In genomic region chr1:133487171-133487901, GRCm38 (mm10) we compare ENCODE assay signal across 17 mouse cellular contexts.
"Had no signal": no experiment of that assay in that cellular context is flagged by ENCODE, and none has a peak within 500 bp of the region (broad histone marks: within the 10 kb centered on the region; RNA-seq: fewer than 3 reads in every experiment).

No protein-coding gene starts in this region.

- H3K4me3 ChIP-seq: limb, embryonic 10.5 days; limb, embryonic 13.5 days; liver, embryonic 13.5 days; midbrain, embryonic 13.5 days; neural tube, embryonic 12.5 days; neural tube, embryonic 15.5 days; stomach, embryonic 15.5 days had no signal

- H3K27ac ChIP-seq: hindbrain, postnatal 0 days; limb, embryonic 10.5 days; limb, embryonic 13.5 days; liver, embryonic 13.5 days; midbrain, embryonic 13.5 days; neural tube, embryonic 12.5 days; neural tube, embryonic 15.5 days; stomach, embryonic 15.5 days had no signal

- H3K4me2 ChIP-seq: limb, embryonic 13.5 days; liver, embryonic 13.5 days; midbrain, embryonic 13.5 days; neural tube, embryonic 12.5 days; neural tube, embryonic 15.5 days; stomach, embryonic 15.5 days had no signal

- H3K9ac ChIP-seq: limb, embryonic 13.5 days; liver, embryonic 13.5 days; midbrain, embryonic 13.5 days; neural tube, embryonic 12.5 days; neural tube, embryonic 15.5 days; stomach, embryonic 15.5 days had no signal

- H3K9me3 ChIP-seq: limb, embryonic 10.5 days; limb, embryonic 13.5 days; liver, embryonic 13.5 days; midbrain, embryonic 13.5 days; neural tube, embryonic 12.5 days; neural tube, embryonic 15.5 days; stomach, embryonic 15.5 days had no signal

- ATAC-seq: hindbrain, postnatal 0 days; inflammation-experienced regulatory T-cells, adult 6 months; midbrain, embryonic 13.5 days had no signal

- H3K27me3 ChIP-seq: limb, embryonic 13.5 days; liver, embryonic 13.5 days; midbrain, embryonic 13.5 days; neural tube, embryonic 12.5 days; neural tube, embryonic 15.5 days; stomach, embryonic 15.5 days had no signal

- H3K36me3 ChIP-seq: limb, embryonic 10.5 days; limb, embryonic 13.5 days; liver, embryonic 13.5 days; midbrain, embryonic 13.5 days; neural tube, embryonic 12.5 days; neural tube, embryonic 15.5 days; stomach, embryonic 15.5 days had no signal

- DNase-seq: liver; liver, embryonic 13.5 days; lung, adult 2 months; lung, postnatal 14 days; lung, postnatal 4 days; right cerebral cortex, adult 18-20 months; right cerebral cortex, postnatal 14 days; right cerebral cortex, postnatal 4 days; thymus, postnatal 25 days had no signal
